Mouse (Mus musculus): Measurements from ENCODE around the gene Tjp3. TPM values are rescaled to one million over a fixed set of nuclear protein-coding genes. Genes with fewer than 3 reads are reported as not detected.
A peak's percentile ranks its signal among the peaks of the same experiment; 100 is the strongest.

Gene Tjp3
- polyA plus RNA-seq, 1 experiment: 1.4 TPM

- TF ChIP-seq GATA1 (IDR thresholded peaks at IDR 0.05; ENCODE audit: low read length): no peak
Observed at GRCm38 (mm10) chr10:81323141-81323775, 31.9 kb upstream of the Tjp3 start.

GRCm38 (mm10) chr10:81322444-81322843 is 31.1 kb upstream of the Tjp3 start:
- TF ChIP-seq GATA1 (IDR thresholded peaks at IDR 0.05; ENCODE audit: low read length): no peak

- TF ChIP-seq GATA1 (IDR thresholded peaks at IDR 0.05; ENCODE audit: low read length): no peak
Observed at GRCm38 (mm10) chr10:81321436-81321835, 30.1 kb upstream of the Tjp3 start.

- peak; percentile 26 for TF ChIP-seq GATA1 (IDR thresholded peaks at IDR 0.05; ENCODE audit: low read length)
Observed at GRCm38 (mm10) chr10:81320550-81321347, 29.4 kb upstream of the Tjp3 start, which contains the start of gene Cactin. Cactin (plus strand) TSS chr10:81321103.

GRCm38 (mm10) chr10:81319741-81320549 is 28.6 kb upstream of the Tjp3 start:
- no peak for TF ChIP-seq GATA1 (IDR thresholded peaks at IDR 0.05; ENCODE audit: low read length)

- no peak for TF ChIP-seq GATA1 (IDR thresholded peaks at IDR 0.05; ENCODE audit: low read length)
Observed at GRCm38 (mm10) chr10:81319330-81319699, 27.9 kb upstream of the Tjp3 start.

- no peak for TF ChIP-seq GATA1 (IDR thresholded peaks at IDR 0.05; ENCODE audit: low read length)
Observed at GRCm38 (mm10) chr10:81318589-81319329, 27.4 kb upstream of the Tjp3 start.

GRCm38 (mm10) chr10:81317273-81317672 is 25.9 kb upstream of the Tjp3 start:
- TF ChIP-seq GATA1 (IDR thresholded peaks at IDR 0.05; ENCODE audit: low read length): no peak

- TF ChIP-seq GATA1 (IDR thresholded peaks at IDR 0.05; ENCODE audit: low read length): no peak
Observed at GRCm38 (mm10) chr10:81316338-81317060, 25.1 kb upstream of the Tjp3 start.

GRCm38 (mm10) chr10:81315587-81315986 is 24.2 kb upstream of the Tjp3 start:
- no peak for TF ChIP-seq GATA1 (IDR thresholded peaks at IDR 0.05; ENCODE audit: low read length)

GRCm38 (mm10) chr10:81314201-81314600 is 22.8 kb upstream of the Tjp3 start:
- TF ChIP-seq GATA1 (IDR thresholded peaks at IDR 0.05; ENCODE audit: low read length): no peak

GRCm38 (mm10) chr10:81313581-81313980 is 22.2 kb upstream of the Tjp3 start:
- TF ChIP-seq GATA1 (IDR thresholded peaks at IDR 0.05; ENCODE audit: low read length): no peak

GRCm38 (mm10) chr10:81309571-81309970 is 18.2 kb upstream of the Tjp3 start:
- TF ChIP-seq GATA1 (IDR thresholded peaks at IDR 0.05; ENCODE audit: low read length): no peak

- TF ChIP-seq GATA1 (IDR thresholded peaks at IDR 0.05; ENCODE audit: low read length): no peak
Observed at GRCm38 (mm10) chr10:81306837-81307682, 15.7 kb upstream of the Tjp3 start.

All from G1E-ER4 (cell line).